Mouse (Mus musculus) inflammation-experienced regulatory T-cells, adult 16 weeks (primary cell): ENCODE data around the gene Vmn2r71. TPM values are rescaled to one million over a fixed set of nuclear protein-coding genes. Genes with fewer than 3 reads are reported as not detected.

Experiments
- polyA plus RNA-seq: library from polyadenylated mRNA; unstranded; fragments of 100-300 nt; shearing (Covaris generic); gene quantifications from one replicate; pipeline ENCODE4 v1.2.1, GENCODE M21; 2017

The Vmn2r71 gene
- polyA plus RNA-seq: not detected

DNA sequence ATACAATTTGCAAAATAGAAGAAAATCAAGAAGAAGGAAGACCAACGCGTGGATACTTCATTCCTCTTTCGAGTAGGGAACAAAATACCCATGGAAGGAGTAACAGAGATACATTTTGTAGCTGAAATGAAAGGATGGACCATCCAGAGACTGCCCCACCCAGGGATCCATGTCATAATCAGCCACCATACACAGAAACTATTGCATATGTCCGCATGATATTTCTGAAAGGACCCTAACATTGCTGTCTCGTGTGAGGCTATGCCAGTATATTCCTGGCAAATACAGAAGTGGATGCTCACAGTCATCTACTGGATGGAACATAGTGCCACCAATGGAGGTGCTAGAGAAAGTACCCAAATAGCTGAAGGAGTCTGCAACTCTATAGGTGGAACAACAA is at the start of gene Vmn2r71:
Gene Vmn2r71 (plus strand): TSS at position 301 of the 400 bp plus-strand sequence.

DNA sequence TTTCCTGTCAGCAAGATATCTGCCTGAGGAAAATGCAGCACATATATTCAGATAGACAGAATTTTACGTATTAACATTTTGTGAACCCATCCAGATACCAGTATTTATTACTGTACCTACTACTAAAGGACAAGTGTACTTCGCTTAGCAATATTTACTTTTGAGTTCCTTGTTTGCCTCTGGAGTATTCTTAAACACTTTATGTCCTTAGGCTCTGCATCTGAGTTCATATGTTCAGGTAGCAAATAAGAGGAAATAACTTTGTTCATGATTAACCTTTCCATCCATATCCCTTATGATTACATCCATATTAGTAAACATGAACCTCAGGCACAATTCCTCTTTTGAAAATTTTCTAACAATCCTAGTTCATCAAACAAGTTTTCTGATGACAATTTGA is 6.2 kb downstream of the Vmn2r71 start, which contains the start of gene Vmn2r70:
Gene Vmn2r70 (minus strand): TSS at position 101 of the 400 bp plus-strand sequence.

Other genes starting within 250 kb of the Vmn2r71 start
- not detected for gene Vmn2r69, start 147.2 kb upstream of the Vmn2r71 start, polyA plus RNA-seq
- gene Vmn2r70, start 6.1 kb downstream of the Vmn2r71 start, polyA plus RNA-seq: not detected
- not detected for gene Vmn2r72, start 192.0 kb downstream of the Vmn2r71 start, polyA plus RNA-seq